Mouse (Mus musculus) megakaryocyte, embryonic 14.5 days (primary cell): Measurements from ENCODE around the gene Fgfr2.

ENCODE experiments used
- FLI1 ChIP-seq: IDR thresholded peaks from 2 replicates; pipeline ENCODE4 v1.6.1; 2012; ENCODE audit warnings: low read length, inconsistent platforms, mixed read lengths
- GATA1 ChIP-seq: IDR thresholded peaks from 3 replicates; pipeline ENCODE4 v1.6.1; 2012; ENCODE audit warnings: mixed read lengths, low read length, inconsistent platforms, borderline replicate concordance

GRCm38 (mm10) chr7:132304424-132305085, 818.6 kb downstream of the Fgfr2 start:
- TF ChIP-seq GATA1 (no peak), FLI1 (no peak)
